Mouse (Mus musculus): ENCODE measurements at regions not wholly inside any gene's neighbourhood (a gene's known extent, or its start where the extent isn't known, plus 50 kb on each side); places are given as distances from the start of the nearest gene placed in this dataset.
A peak's percentile ranks its signal among the peaks of the same experiment; 100 is the strongest.

DNA sequence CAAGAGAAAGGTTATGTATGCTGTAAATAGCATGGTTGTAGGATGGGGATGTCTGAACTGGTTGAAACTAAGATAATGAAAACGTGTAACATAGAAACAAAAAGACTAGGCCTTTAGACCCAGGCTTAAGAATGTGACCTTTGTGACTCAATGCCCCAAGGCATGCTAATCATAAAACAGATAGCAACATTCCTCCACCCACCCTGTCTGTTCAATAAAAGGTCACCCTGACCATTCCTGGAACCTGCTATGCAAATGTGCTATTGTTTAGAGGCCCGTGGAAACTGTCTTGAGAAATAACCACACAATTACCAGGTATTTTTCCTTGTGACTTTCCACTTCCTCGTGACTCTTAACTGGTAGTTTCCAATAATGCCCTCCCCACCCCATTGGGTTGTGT lies 288.3 kb upstream of the Alcam start:
- no peak for DNase-seq

DNA sequence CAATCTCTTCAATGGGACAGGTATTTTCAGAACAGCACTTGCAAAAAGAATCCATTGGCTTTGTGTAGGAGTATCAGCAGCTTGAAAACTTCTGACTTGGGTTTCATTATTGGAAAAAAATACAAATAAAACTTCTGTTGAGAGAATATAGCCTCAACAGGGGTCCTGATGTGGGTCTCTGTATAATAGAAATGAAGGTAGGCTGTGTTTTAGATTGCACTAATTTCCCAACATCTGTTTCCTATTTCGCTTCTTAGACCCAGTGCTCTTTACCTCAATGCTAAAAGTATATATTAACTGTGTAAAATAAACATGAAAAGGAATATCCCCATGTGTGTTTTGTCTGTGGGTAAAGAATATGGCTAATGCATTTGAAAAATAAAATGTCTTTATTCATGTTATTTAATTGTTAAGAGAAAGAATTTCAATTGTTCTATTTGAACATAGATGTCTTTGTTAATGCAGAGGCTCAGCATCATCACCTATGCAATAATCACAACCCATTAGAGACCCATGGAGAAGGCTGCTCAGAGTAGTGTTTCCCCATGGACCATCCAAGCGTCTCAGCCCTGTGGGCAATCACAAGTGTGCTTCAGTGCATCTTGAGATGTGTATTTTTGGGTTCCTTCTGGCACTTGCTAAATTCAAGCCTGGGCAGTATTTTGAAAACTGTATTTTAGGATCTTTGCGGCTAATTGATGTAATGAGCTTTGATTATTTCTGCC lies 272.4 kb upstream of the Alcam start:
- no peak for DNase-seq

DNA sequence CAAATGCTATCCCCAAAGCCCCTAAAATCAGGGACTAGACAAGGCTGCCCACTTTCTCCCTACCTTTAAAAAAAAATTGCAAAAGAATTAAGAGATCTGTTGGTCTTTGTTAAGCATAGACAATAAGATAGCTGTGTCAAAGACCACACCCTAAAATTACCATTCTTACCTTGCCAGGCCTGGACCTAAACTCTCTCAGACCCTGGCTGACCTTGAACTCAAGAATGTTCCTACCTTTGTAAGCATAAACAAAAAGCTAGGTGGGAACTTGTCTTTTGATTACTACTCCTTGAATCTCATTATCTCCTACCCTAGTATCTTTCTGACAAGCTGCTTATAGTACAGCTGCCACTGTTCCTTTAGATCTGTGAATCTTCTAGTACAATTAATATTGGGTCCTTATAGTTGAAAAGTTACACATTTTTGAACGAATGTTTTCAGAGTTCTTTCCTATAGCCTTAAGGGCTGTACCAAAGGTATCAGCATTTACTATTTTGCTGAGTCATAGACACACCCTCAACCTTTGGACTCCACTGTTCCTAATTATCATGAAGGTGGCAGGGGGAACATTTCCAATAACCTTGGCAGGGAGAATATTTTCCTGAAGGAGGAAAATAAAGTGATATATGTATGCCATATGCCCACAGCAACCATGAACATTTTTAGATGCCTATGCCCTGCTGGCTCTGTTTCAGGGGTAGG lies 264.5 kb upstream of the Alcam start:
- DNase-seq, result no peak

DNA sequence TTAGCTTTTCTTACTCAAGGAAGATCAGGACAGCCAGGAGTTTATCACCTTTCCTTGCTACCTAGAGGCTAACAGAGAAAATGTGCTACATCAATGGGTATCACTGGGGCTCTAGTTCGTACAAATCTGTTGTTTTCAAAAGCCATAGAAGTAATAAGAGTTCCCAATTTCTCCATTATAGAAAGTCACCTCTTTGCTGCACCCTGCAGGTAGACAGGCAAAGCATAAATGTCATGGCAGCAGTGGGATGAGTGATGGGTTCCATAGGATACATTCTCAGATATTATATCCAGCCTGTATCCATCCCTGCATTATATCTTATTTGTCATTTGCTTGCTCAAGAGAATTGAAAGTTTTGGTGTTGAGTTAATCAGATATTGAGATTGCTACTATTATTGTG lies 236.4 kb upstream of the Alcam start:
- DNase-seq, result no peak

DNA sequence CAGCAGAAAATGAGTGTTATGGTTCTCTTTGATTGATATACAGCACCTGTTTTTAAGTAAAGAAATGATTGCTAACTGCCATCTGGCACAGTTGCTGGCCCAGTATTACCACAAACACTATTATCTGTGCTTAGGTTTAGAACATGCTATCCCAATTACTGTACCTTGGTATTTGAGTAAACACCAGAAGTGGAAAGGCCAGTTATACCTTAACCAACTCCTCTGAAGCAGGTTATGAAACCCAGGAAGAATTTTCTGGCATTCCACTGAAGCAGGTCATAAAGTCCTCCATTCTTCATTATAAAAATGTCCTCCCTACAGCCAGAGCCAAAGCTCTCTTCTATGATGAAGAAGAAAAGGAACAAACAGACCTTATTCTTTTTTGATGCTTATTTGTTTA lies 201.0 kb upstream of the Alcam start:
- peak; percentile 66 for DNase-seq

Measured in lung, postnatal 36 days (tissue).